Mouse (Mus musculus) kidney, adult 2 months (tissue): Measurements from ENCODE around the gene Tnfaip2.

Experiments
- CTCF ChIP-seq: fragments of 200-500 bp; conservative IDR thresholded peaks from 2 replicates; pipeline ENCODE4 v1.5.1; 2011; ENCODE audit warnings: low read depth, mild to moderate bottlenecking, control low read depth, low read length, moderate library complexity, mixed read lengths; ENCODE audit not compliant: insufficient read depth, insufficient read length
- POLR2A ChIP-seq: fragments of 200-500 bp; IDR thresholded peaks from one replicate; pipeline ENCODE4 v1.6.1; 2011; ENCODE audit warnings: low read depth, low read length, control low read depth

DNA sequence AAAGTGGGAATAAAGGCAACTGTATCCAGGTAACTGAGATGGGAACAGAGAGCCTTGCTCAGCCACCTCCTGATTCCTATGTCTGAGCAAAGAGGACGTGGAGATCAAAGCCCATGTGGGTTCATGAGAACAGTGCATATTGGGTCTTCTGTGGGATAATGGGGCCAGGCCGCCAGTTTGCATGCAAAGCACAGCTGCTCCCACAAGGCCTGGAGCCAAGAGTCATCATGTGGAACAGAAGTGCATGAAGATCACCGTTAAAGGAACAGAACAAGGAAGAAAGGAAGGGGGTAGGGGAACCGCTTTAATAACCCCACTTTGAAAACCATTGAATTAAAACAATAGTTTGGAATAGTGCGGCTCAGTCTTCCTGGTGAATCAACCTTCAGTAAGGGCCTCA is 30.6 kb downstream of the Tnfaip2 start:
- TF ChIP-seq CTCF, result no peak
- no peak for TF ChIP-seq POLR2A
